Mouse (Mus musculus) c-Kit-positive CD71-negative TER-119-negative erythroid progenitor cells, embryonic 14.5 days (primary cell): Measurements from ENCODE around the gene Zfp853.
A peak's percentile ranks its signal among the peaks of the same experiment; 100 is the strongest.

Experiments used
- DNase-seq: peaks from one replicate; pipeline ENCODE4 v3.0.0-alpha.2; 2013; ENCODE audit warnings: low read depth

Zfp853 gene

GRCm38 (mm10) chr5:143293404-143293803 lies at the start of gene Zfp853:
TSS of gene Zfp853 (minus strand) at chr5:143293623.
- no peak for DNase-seq

- no peak for DNase-seq
Measured at GRCm38 (mm10) chr5:143339603-143340002, 46.2 kb upstream of the Zfp853 start.

- DNase-seq = no peak
Measured at GRCm38 (mm10) chr5:143336559-143336958, 43.1 kb upstream of the Zfp853 start.

GRCm38 (mm10) chr5:143335089-143335460 lies 41.7 kb upstream of the Zfp853 start:
- DNase-seq = no peak

- no peak for DNase-seq
Measured at GRCm38 (mm10) chr5:143334418-143335088, 41.1 kb upstream of the Zfp853 start.

GRCm38 (mm10) chr5:143333872-143334271 lies 40.4 kb upstream of the Zfp853 start:
- peak; percentile 73 for DNase-seq

GRCm38 (mm10) chr5:143328690-143329495 lies 35.5 kb upstream of the Zfp853 start, which contains the start of gene Zdhhc4:
TSS of gene Zdhhc4 (minus strand) at chr5:143329256.
- DNase-seq = peak; percentile 87

- DNase-seq = no peak
Measured at GRCm38 (mm10) chr5:143317288-143317610, 23.8 kb upstream of the Zfp853 start.

- no peak for DNase-seq
Measured at GRCm38 (mm10) chr5:143316605-143317287, 23.3 kb upstream of the Zfp853 start.

GRCm38 (mm10) chr5:143315514-143315888 lies 22.1 kb upstream of the Zfp853 start:
- no peak for DNase-seq

GRCm38 (mm10) chr5:143314730-143315513 lies 21.5 kb upstream of the Zfp853 start, which contains the start of gene E130309D02Rik:
TSS of gene E130309D02Rik (minus strand) at chr5:143315360.
- DNase-seq = peak; percentile 67

- DNase-seq = no peak
Measured at GRCm38 (mm10) chr5:143314183-143314729, 20.8 kb upstream of the Zfp853 start.

- DNase-seq = peak; percentile 78
Measured at GRCm38 (mm10) chr5:143311886-143312285, 18.5 kb upstream of the Zfp853 start.

- DNase-seq = no peak
Measured at GRCm38 (mm10) chr5:143309916-143310315, 16.5 kb upstream of the Zfp853 start.

GRCm38 (mm10) chr5:143308825-143309224 lies 15.4 kb upstream of the Zfp853 start:
- DNase-seq = no peak

GRCm38 (mm10) chr5:143304251-143304650 lies 10.8 kb upstream of the Zfp853 start:
- no peak for DNase-seq

GRCm38 (mm10) chr5:143301296-143301695 lies 7.9 kb upstream of the Zfp853 start:
- no peak for DNase-seq

- peak; percentile 25 for DNase-seq
Measured at GRCm38 (mm10) chr5:143299686-143300085, 6.3 kb upstream of the Zfp853 start.

GRCm38 (mm10) chr5:143298391-143298790 lies 5.0 kb upstream of the Zfp853 start:
- no peak for DNase-seq

GRCm38 (mm10) chr5:143297986-143298385 lies 4.6 kb upstream of the Zfp853 start:
- DNase-seq = no peak

GRCm38 (mm10) chr5:143295330-143295729 lies 1.9 kb upstream of the Zfp853 start:
- DNase-seq = no peak

- DNase-seq = no peak
Measured at GRCm38 (mm10) chr5:143294862-143295261, 1.4 kb upstream of the Zfp853 start.
